Mouse (Mus musculus): ENCODE measurements around the gene Fbxo34.

DNA sequence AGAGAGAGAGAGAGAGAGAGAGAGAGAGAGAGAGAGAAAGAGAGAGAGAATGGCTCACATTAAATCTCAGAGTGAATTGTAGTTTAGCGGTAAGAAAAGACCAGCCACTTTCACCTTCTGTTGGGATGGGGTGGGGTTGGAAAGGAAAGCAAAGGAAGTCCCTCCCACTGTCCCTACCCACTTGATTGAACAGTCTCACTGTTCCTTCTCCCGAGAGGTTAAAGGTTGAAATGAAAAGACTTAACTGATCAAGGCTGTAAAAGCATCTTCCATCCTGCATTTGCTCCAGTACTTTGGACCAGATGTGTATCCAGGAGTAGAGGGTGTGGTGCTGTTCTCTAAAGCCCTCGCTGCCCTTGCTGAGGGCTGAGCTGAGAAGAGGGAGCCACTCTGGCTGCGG is 126.5 kb downstream of the Fbxo34 start:
- TF ChIP-seq CTCF (IDR thresholded peaks at IDR 0.05; ENCODE audit: borderline replicate concordance, control insufficient read depth, extremely low read depth, insufficient read depth, low read length, poor library complexity) (no peak), POLR2A (IDR thresholded peaks at IDR 0.05; ENCODE audit: control insufficient read depth, extremely low read depth, insufficient read depth, low read length, poor library complexity) (no peak)
